Mouse (Mus musculus): ENCODE results near the gene Mr1. TPM values are rescaled to one million over a fixed set of nuclear protein-coding genes. Genes with fewer than 3 reads are reported as not detected.

Mr1 gene
- polyA plus RNA-seq, 1 experiment from 2014 or later = 10.5 TPM

DNA sequence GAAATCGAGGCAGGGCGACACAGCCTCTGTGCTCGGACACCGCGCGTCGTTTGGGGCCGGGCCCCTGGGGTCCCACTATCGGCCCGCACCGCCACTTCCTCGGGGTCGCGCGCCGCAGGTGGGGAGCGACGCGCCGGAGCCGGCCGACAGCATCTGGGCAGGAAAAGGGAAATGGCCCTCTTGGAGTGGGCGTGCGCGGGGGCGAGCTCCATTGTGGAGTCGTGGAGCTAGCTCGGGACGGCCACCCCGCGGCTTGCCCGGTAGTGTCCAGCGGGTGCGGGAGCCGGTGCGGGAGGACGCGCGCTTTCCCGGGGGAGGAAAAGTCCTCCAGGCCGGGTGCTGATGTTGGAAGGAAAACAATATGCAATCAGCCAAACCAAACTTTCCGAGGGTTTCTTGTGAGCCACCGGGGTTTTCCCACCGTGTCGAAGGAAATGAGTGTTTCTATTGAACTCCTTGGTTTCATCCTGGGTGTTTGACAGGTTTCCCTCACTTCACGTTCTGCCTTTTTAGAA, 12.4 kb upstream of the Mr1 start:
- peak overlapping the region; percentile 95 for H3K4me3 ChIP-seq (ENCODE audit: low read depth, low read length)

DNA sequence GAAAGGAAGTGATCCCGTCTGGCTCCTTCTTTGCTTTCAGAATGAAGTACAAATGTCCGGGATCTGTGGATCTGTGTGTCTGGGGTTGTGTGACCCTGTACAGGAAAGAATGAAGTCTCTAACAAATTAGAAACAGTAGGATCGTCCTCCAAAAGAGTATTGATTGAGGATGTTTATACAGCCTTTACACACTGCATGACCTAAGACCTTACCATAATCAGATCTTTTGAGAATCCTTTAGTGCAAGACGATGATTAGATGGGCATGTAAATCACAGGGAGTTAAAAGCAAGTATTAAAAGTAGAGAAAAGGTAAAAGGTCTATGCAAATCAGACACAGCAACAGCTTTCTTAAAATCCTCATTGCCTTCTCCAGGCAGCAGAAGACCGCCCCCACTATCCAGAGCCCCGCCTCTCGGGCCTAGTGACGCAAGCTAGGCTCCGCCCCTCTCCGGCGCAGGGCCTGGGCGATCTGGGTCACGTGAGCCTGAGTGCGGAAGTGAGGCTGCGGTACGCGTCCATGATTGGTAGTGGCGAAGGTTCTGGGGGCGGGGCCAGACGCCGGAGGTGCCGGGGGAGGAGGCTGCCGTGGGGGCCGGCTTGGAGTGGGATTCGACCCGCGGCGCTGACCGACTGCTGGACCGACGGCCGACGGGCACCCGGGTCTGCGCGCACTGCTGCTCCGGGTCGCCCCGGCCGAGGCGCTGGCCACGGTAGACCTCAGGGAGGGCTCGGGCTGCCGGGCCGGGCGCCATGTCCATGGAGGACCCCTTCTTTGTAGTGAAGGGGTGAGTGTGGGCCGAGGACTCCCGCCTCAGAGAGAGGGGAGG, 11.7 kb upstream of the Mr1 start, which contains the start of gene Stx6:
Gene Stx6, plus strand, starts transcription at position 575 of the 829 bp plus-strand sequence.
- Histone ChIP-seq H3K27ac (ENCODE audit: low read length) (peak within 1 kb of the TSS; percentile 95), H3K27me3 (replicated peaks; ENCODE audit: insufficient read depth, low read length) (no peaks in the 10 kb centered on the region), H3K4me3 (ENCODE audit: low read depth, low read length) (peak within 1 kb of the TSS; percentile 95), H3K9me3 (ENCODE audit: low read length) (no peaks in the 10 kb centered on the region), H3K4me1 (ENCODE audit: insufficient read depth, low read depth, low read length) (no peaks in the 10 kb centered on the region), H3K9ac (replicated peaks; ENCODE audit: low read depth) (peak within 1 kb of the TSS; percentile 79), H3K36me3 (ENCODE audit: insufficient read depth, low read length) (no peaks in the 10 kb centered on the region), H3K4me2 (replicated peaks; ENCODE audit: low read depth, low read length) (peak within 1 kb of the TSS; percentile 85)
- ATAC-seq (peak; percentile 99), DNase-seq (ENCODE audit: low spot score) (peak; percentile 99)
- TF ChIP-seq CTCF (IDR thresholded peaks at IDR 0.05) (no peak), EP300 (IDR thresholded peaks at IDR 0.05) (no peak)
- 2% methylated on average over 47 of the region's 48 CpGs for WGBS

More for the DNA sequence above, 12.4 kb upstream of the Mr1 start:
- H3K36me3 ChIP-seq (ENCODE audit: insufficient read depth, low read length) = no peaks in the 10 kb centered on the region
- no peaks in the 10 kb centered on the region for H3K4me1 ChIP-seq (ENCODE audit: insufficient read depth, low read depth, low read length)
- H3K4me2 ChIP-seq (replicated peaks; ENCODE audit: low read depth, low read length) = peak overlapping the region; percentile 85
- H3K27me3 ChIP-seq (replicated peaks; ENCODE audit: insufficient read depth, low read length) = no peaks in the 10 kb centered on the region
- DNase-seq (ENCODE audit: low spot score) = peak; percentile 75
- H3K9ac ChIP-seq (replicated peaks; ENCODE audit: low read depth) = peak overlapping the region; percentile 79
- no peak for TF ChIP-seq EP300 (IDR thresholded peaks at IDR 0.05)
- TF ChIP-seq CTCF (IDR thresholded peaks at IDR 0.05) = peak; percentile 41
- 2% methylated on average over 36 of the region's 46 CpGs for WGBS
- no peaks in the 10 kb centered on the region for H3K9me3 ChIP-seq (ENCODE audit: low read length)
- ATAC-seq = peak; percentile 78
- H3K27ac ChIP-seq (ENCODE audit: low read length) = peak overlapping the region; percentile 95

DNA sequence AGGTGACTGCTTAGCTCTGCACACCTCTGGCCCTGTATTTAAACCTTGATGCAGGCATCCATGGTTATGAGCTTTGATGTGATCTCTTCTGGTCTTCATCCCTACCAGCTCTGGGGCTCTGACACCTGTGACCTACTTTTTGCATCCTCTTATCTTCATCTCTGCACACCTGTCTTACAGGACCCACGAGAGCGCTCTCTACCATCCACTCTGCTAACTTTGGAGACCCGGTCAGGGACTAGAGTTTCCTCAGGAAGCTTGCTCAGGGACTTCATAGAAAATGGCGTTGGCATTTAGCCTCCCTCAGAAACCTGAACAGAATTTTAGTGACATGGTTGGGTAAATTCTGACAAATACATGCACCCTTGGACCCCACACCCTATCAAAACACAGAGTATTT, 7.3 kb upstream of the Mr1 start:
- 66% methylated on average over 4 of the region's 4 CpGs for WGBS
- Histone ChIP-seq H3K9ac (replicated peaks; ENCODE audit: low read depth) (no peak overlapping the region), H3K27me3 (replicated peaks; ENCODE audit: insufficient read depth, low read length) (no peaks in the 10 kb centered on the region), H3K36me3 (ENCODE audit: insufficient read depth, low read length) (no peaks in the 10 kb centered on the region), H3K4me2 (replicated peaks; ENCODE audit: low read depth, low read length) (no peak overlapping the region), H3K4me1 (ENCODE audit: insufficient read depth, low read depth, low read length) (no peaks in the 10 kb centered on the region), H3K9me3 (ENCODE audit: low read length) (no peaks in the 10 kb centered on the region), H3K27ac (ENCODE audit: low read length) (no peak overlapping the region), H3K4me3 (ENCODE audit: low read depth, low read length) (no peak overlapping the region)
- DNase-seq (ENCODE audit: low spot score) (no peak), ATAC-seq (no peak)
- TF ChIP-seq EP300 (IDR thresholded peaks at IDR 0.05) (no peak), CTCF (IDR thresholded peaks at IDR 0.05) (no peak)

DNA sequence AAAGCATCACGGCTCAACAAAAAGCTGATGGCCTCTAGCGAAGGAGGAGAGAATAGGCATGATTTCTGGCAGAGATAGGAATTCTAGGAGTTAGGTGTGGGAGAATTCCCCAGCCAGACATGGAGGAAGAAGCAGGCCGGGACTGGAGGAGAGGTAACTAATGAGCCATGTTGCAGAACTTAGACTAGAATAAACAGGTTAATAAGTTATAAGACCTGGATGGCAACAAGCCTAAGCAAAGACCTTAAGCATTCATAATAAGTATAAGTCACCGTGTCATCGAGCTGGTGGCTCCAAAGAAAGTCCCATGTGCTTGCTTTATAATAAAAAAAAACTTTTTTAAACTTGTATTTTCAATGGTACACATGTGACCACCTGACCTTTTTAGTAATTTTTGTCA, 4.2 kb upstream of the Mr1 start:
- WGBS = 90% methylated on average over 5 of the region's 5 CpGs
- TF ChIP-seq EP300 (IDR thresholded peaks at IDR 0.05) (no peak), CTCF (IDR thresholded peaks at IDR 0.05) (no peak)

DNA sequence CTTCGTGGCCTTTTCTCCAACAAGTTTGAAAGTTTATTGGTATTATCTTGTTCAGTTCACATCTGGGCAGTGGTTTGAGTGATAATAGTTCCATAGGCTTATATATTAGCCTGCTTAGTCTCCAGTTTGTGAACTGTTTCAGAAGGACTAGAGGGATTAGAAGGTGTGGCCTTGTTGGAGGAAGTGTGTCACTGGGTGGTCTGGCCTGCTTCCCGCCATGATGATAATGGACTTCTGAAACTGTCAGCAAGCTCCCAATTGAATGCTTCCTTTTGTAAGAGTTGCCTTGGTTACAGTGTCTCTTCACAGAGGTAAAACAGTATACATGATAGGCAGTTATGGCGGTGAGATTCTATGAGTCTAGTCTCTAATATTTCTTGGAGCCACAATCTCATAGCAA, 2.8 kb upstream of the Mr1 start:
- Histone ChIP-seq H3K36me3 (ENCODE audit: insufficient read depth, low read length) (no peaks in the 10 kb centered on the region), H3K9me3 (ENCODE audit: low read length) (no peaks in the 10 kb centered on the region), H3K4me3 (ENCODE audit: low read depth, low read length) (no peak overlapping the region), H3K27ac (ENCODE audit: low read length) (no peak overlapping the region), H3K9ac (replicated peaks; ENCODE audit: low read depth) (no peak overlapping the region), H3K27me3 (replicated peaks; ENCODE audit: insufficient read depth, low read length) (no peaks in the 10 kb centered on the region), H3K4me2 (replicated peaks; ENCODE audit: low read depth, low read length) (no peak overlapping the region), H3K4me1 (ENCODE audit: insufficient read depth, low read depth, low read length) (no peaks in the 10 kb centered on the region)
- DNase-seq (ENCODE audit: low spot score) = no peak
- no peak for TF ChIP-seq CTCF (IDR thresholded peaks at IDR 0.05)
- no peak for TF ChIP-seq EP300 (IDR thresholded peaks at IDR 0.05)
- 89% methylated on average over 3 of the region's 3 CpGs for WGBS
- ATAC-seq = no peak

More for the DNA sequence above, 4.2 kb upstream of the Mr1 start:
- H3K9ac ChIP-seq (replicated peaks; ENCODE audit: low read depth) = no peak overlapping the region
- H3K9me3 ChIP-seq (ENCODE audit: low read length) = no peaks in the 10 kb centered on the region
- H3K27ac ChIP-seq (ENCODE audit: low read length) = no peak overlapping the region
- DNase-seq (ENCODE audit: low spot score) (no peak), ATAC-seq (no peak)
- no peaks in the 10 kb centered on the region for H3K36me3 ChIP-seq (ENCODE audit: insufficient read depth, low read length)
- H3K4me3 ChIP-seq (ENCODE audit: low read depth, low read length) = no peak overlapping the region
- H3K27me3 ChIP-seq (replicated peaks; ENCODE audit: insufficient read depth, low read length) = no peaks in the 10 kb centered on the region
- no peaks in the 10 kb centered on the region for H3K4me1 ChIP-seq (ENCODE audit: insufficient read depth, low read depth, low read length)
- no peak overlapping the region for H3K4me2 ChIP-seq (replicated peaks; ENCODE audit: low read depth, low read length)

DNA sequence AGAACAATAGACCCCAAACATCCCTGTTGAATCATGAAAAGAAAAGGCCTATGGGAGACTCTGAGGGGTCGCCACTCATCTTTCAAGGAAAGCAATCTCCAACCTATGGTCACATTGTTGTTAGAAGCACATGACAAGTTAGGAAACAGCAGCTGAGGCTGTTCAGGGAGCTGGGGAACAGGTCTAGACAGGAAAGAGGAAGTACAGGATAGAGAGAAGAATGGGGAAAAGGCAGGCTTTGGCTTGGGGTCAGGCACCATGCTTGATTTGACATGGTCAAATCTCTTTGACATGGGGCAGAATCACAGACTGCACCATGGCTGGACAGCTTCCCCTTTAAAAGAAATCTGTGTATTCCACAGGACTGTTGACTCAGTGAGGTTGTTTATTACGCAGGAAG, 614 bp upstream of the Mr1 start:
- H3K4me2 ChIP-seq (replicated peaks; ENCODE audit: low read depth, low read length) = no peak overlapping the region

More for the DNA sequence above, 614 bp upstream of the Mr1 start:
- H3K36me3 ChIP-seq (ENCODE audit: insufficient read depth, low read length) = no peaks in the 10 kb centered on the region
- TF ChIP-seq EP300 (IDR thresholded peaks at IDR 0.05) (no peak), CTCF (IDR thresholded peaks at IDR 0.05) (no peak)
- no peak overlapping the region for H3K27ac ChIP-seq (ENCODE audit: low read length)
- no peak for ATAC-seq
- 76% methylated on average over 2 of the region's 2 CpGs for WGBS
- DNase-seq (ENCODE audit: low spot score) = peak; percentile 35
- no peak overlapping the region for H3K9ac ChIP-seq (replicated peaks; ENCODE audit: low read depth)
- no peak overlapping the region for H3K4me3 ChIP-seq (ENCODE audit: low read depth, low read length)
- no peaks in the 10 kb centered on the region for H3K4me1 ChIP-seq (ENCODE audit: insufficient read depth, low read depth, low read length)
- H3K27me3 ChIP-seq (replicated peaks; ENCODE audit: insufficient read depth, low read length) = no peaks in the 10 kb centered on the region
- H3K9me3 ChIP-seq (ENCODE audit: low read length) = no peaks in the 10 kb centered on the region

Measured in lung, postnatal 0 days (tissue).